Mouse (Mus musculus): ENCODE results near the gene Adamtsl5. TPM values are rescaled to one million over a fixed set of nuclear protein-coding genes. Genes with fewer than 3 reads are reported as not detected.
"Not testable (repeated sequence)": the region's sequence is repeated elsewhere in the genome, so short reads cannot be mapped to it uniquely, and the experiment has no call there.

The Adamtsl5 gene
- total RNA-seq, 2 experiments from 2014 or later, result 5.6 to 6.9 TPM

DNA sequence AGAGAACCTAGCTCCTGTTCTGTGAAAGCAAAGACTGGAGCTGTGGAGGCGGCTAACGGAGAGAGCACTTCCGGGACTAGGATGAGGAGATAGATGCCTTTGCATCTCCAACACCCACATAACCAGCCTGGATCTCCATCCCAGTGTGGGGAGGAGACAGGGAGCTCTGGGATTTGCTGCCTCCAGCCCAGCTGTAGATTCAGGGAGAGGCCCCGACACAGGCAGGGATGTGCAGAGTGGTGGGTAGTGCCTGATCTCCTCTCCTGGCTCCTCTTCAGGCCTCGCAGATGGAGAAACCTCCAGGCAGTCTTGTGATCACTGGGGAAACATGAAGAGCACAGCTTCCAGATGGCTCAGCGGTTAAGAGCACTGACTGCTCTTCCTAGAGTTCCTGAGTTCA is 24.5 kb upstream of the Adamtsl5 start:
- peak; percentile 58 to 64 for DNase-seq (ENCODE audit: low spot score in 2 of 2)

DNA sequence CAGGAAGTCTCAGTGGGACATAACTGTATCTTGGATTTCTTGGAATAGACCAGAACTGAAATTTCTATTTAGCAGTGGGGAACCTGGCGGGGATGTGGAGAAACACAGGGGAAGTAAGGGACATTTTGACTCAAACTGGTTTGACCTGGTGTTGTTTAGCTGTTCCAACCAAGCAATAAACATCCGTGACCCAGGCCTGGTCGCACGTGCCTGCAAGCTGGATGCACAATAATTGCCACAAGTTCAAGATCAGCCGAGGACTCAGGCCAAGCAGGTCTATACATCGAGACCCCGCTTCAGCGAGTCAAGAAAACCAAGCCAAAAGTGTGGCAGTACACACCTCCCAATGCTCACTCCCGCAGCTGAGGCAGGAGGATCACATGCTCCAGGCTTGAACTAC is 23.8 kb upstream of the Adamtsl5 start:
- no peak for DNase-seq (ENCODE audit: low spot score in 2 of 2)

DNA sequence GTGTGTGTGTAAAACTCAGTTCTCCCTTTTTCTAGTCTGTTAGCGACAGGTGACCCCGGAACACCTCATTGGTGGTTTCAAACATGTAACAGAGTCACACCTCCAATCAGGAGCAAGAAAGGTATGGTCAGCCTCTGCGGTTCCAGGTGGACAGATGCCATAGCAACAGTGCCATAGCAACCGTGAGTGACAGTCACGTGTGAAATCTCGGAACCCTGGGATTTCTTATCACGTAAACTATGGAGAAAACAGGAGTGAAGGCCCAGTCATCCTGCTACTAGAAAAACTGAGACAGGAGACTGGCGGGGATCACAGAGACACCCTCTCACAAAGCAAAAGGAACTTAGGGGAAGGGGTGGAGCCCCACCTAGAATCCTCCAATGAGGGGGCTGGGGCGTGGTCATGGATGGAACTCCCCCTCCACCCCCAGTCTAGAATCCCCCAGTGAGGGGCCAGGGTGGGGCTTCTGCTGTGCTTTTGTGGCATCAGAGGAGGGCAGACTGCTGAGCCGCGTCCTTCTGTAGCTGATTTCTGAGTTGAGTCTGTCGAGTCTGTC is 23.3 kb upstream of the Adamtsl5 start:
- DNase-seq (ENCODE audit: low spot score in 2 of 2), result peak in 1 of 2 experiments; percentile 48

DNA sequence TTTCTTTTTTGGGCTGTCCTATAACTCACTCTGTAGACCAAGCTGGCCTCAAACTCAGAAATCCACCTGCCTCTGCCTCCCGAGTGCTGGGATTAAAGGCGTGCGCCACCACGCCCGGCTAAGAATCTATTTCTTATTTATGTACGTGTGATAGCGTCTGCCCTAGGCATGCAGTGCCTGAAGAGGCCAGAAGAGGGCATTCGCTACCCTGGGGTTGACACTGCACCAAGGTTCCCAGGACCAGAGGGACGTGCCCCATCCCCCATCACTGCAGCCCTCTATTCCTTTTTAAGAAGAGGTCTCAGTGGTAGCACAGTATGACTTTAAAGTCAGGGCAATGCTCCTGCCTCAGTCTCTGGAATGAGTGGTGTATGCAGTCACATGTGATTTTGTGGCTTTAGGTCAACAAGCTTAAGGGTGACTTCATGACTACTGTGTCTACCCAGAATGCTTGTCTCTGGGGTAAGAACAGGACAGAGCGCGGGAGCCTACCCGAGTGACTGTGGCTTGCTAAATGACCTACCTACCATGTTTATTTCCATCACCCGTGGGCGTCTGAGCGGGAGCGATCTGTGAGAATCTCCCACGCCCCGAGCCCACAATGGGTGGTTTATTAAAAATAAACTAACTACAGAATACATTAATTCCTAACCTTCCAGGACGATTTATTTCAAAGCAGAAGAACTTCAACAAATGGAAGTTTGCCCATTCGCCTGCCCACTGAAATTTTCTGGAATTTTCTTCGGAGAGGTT is 22.0 kb upstream of the Adamtsl5 start:
- DNase-seq (ENCODE audit: low spot score in 2 of 2), result peak in 1 of 2 experiments; percentile 73

DNA sequence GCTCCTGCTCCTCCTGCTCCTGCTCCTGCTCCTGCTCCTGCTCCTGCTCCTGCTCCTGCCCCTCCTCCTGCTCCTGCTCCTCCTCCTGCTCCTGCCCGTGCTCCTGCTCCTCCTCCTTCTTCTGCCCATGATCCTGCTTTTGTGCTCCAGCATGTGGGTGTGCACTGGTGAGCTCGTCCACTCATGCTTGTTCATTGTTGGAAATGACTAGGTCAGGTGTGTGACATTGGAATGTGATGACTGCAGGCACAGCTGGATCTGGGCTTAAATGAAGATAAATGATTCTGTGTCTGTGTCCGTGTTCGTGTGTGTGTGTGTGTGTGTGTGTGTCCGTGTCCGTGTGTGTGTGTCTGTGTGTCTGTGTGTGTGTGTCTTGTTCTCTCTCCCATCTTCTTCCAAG is 20.2 kb upstream of the Adamtsl5 start:
- no peak for DNase-seq (ENCODE audit: low spot score in 2 of 2)

DNA sequence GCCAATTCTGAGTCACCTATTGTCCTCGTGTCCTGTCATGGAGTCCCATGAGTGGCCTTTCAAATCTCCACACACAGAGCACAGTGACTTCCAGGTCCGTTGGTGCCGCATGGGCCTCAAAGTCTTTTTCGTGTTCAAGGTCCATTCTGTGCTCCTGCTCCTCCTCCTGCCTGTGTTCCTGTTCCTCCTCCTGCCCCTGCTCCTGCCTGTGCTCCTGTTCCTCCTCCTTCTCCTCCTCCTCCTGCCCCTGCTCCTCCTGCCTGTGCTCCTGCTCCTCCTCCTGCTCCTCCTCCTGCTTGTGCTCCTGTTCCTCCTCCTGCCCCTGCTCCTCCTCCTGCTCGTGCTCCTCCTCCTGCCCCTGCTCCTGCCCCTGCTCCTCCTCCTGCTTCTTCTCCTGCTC is 19.7 kb upstream of the Adamtsl5 start:
- no peak for DNase-seq (ENCODE audit: low spot score in 2 of 2)

DNA sequence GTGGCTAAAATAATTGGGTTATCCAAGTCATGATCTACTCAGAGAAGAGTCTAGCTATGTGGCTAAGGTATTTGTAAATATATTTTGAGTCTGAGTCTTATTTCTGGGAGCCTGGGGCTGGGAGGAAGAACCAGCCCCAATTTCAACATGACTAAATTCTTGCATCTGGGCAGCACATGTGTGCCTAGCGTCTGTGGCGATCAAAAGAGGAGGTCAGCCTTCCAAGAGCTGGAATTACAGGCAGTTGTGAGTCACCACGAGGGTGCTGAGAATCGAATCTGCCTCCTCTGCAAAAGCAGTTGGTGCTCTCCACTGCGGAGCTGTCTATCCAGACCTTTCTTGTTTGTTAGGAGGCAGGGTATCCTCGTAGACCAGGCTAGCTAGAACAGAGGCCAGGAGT is 17.5 kb upstream of the Adamtsl5 start:
- DNase-seq (ENCODE audit: low spot score in 2 of 2), result no peak

DNA sequence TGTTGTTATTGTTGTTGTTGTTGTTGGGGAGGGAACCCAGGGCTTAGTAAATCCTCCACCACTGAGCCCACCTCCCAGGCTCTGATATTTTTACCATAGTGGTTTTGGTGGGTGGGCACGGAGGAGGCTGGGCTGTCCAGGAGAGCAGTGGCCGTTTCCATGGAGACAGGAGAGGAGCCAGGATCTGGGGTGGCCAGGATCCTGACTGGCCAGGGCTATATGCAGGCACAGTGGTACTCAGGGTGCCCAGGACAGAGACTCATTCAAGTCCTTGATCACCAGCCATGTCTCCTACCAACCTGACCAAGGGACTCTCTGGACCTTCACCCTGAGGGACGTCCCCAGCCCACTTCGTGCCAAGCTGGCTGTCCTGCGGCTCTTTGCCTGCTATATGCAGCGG is 15.5 kb upstream of the Adamtsl5 start:
- DNase-seq (ENCODE audit: low spot score in 2 of 2), result no peak

DNA sequence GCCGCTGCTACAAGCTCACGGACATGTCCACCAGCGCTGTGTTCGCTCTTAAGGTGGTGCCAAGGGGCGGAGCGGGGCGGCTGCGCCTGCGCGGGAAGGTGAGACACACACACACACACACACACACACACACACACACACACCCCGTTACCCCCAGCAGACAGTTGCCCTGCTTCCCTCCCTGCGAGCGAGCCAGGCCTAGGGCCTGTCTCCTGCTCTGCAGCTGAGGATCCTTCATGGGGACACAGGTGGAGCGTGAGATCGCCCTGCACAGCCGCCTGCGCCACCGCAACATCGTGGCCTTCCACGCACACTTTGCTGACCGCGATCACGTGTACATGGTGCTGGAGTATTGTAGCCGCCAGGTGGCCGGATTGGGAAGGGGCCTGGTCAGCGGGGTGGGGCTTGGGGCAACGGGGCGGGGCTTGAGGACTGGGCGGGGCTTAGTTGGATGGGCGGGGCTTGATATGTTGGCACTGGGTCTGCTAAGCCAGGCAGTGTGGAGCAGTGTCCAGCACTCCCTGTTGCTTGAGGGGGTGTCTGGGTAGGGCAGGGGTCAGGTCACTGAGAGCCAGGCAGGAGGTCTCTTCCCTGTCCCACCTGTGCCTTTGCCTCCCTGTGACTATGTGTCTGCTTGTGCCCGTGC is 9.9 kb upstream of the Adamtsl5 start:
- DNase-seq (ENCODE audit: low spot score in 2 of 2), result no peak

DNA sequence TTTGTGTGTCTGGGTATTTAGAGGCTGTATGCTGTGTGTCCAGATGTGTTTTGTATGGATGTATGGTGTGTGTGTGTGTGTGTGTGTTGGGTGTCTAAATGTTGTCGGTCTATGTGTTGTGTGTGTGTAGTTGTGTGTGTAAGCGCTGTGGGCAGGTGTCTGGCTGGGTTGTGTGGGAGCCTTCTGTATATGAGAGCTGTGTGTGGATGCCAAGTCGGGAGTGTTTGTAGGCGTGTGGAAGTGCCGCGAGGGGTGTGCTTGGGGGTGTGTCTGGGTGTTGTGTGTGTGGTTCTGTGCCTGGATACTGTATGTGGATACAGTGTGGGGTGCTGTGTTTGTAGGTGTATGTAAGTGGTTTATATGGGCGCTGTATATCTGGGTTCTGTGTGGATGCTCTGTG is 9.1 kb upstream of the Adamtsl5 start:
- DNase-seq (ENCODE audit: low spot score in 2 of 2), result peak in 1 of 2 experiments; percentile 68

DNA sequence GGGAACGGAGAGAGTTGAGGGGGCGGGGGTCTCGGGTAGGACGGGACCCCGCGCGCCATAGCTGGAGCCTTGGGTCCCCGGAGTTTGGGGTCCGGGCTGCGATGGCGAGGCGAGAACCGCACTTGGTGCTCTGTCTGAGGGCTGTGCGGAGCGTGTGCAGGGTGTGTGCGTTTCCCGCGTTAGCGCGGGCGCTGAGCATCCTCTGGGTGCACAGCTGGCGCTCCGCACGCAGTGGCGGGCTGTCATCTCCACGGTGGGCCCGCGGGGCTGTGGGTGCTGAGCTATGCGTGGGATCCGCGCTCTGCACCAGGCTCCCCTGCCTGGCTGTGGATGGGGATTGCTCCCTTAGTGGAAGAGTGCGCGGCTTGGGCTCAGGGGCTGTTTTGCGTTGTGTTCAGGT is 8.5 kb upstream of the Adamtsl5 start:
- DNase-seq (ENCODE audit: low spot score in 2 of 2), result no peak

DNA sequence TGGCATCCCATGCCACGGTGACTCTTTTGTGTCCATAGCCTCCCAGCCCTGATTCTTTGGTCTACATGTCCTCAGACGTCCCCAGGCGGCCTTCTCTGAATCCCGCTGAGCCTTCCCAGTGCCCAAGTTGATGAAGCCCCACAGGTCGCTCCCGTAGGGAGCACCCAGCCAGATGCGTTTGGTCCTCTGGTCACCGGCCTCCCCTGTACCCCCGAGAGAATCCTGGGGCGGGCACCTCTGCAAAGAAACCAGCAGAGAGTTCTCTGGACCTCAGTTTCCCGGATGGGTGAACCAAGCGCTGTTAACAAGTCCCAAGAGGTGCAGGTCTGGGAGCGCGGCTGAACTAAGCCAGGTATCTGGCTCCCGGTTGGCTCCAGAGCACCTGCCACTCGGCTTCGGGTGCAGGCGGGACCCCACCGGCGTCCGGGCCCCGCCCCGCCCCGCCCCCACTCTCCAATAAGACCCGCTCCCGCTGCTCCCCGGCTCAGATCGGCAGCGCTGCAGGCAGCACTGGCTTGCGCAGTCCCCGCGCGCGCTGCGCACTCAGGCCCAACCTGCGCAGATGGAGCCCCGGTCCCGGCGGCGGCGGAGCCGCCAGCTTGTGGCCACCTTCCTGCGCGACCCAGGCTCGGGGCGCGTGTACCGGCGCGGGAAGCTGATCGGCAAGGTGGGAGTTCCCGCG is 7.9 kb upstream of the Adamtsl5 start, which contains the start of gene Plk5:
Gene Plk5 (plus strand): TSS at position 459 of the 682 bp plus-strand sequence.
- DNase-seq (ENCODE audit: low spot score in 2 of 2), result peak in 1 of 2 experiments; percentile 42

DNA sequence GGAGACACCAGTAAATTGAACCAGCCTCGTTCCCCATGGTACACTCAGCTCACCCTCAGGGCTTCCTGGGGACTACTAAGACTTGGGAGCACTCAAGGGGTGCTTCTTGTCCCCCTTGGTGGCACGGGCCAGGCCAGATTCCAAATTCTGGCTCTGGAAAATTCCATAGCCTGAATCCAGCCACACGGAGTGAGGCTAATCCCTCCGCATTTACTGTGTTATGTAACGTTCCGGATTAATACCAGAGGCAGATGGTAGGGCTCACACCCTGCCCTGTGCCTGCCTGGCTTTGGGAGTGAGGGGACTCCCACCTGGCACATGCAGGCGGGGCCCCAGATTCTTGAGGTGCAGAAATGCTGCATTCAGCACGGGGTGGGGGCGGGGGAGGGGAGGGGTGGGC is 7.2 kb upstream of the Adamtsl5 start:
- peak in 1 of 2 experiments; percentile 69 for DNase-seq (ENCODE audit: low spot score in 2 of 2)

DNA sequence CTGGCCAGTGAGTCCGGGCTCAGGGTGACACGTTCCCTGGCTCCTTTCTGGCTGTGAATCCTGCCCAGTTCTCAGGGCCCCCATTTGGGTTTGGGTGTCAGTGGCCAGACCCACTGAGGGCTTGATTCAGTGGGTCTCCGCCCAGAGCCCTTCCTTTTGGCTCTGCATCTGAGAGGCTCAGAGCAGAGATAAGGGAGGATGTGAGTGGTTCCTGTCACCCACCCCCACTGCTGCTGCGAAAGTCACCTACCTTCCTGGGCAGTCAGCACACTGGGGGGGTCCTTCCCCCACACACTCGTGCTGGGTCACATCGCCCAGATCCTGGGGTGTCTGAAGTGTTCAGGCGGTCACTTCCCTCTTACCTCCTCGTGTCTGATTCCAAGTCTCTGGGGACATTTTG is 4.5 kb upstream of the Adamtsl5 start:
- DNase-seq (ENCODE audit: low spot score in 2 of 2), result no peak

DNA sequence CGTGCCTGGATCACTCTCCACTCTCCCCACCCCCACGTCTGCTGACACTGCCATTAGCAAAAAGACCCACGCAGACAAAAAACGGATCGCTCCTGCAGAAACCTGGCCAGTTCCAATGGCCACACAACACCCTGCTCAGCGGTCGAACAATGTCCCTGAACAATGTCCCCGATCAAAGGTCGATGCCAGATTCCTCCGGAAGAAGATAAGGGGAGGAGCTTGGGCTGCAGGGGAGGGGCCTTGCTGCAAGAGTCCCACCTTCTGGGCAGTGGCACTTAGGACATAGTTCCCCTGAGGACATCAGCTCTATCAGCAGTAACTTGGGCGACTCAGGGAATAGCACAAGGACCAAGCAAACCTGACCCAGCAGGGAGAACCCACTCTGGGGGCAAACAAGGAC is 3.7 kb upstream of the Adamtsl5 start:
- no peak for DNase-seq (ENCODE audit: low spot score in 2 of 2)

DNA sequence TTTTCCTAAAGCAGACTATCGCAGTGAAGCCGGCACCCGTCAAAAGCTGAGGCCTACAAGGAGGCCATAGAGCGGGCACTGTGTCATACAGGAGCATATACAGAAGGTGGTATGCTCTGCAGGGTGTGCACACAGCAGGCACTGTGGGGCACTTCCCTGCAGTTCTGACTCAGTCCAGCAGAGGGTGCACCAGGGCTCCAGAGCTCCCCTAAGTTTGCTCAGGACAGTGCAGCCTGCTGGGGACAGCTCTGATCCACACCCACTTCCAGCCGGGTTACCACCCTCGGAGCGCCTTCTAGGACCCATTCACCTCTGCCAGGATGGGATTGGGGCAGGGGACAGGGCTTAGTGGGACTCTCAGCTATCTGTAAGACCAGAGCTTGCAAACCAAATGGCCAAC is 2.1 kb upstream of the Adamtsl5 start:
- DNase-seq (ENCODE audit: low spot score in 2 of 2), result peak; percentile 66 to 91

DNA sequence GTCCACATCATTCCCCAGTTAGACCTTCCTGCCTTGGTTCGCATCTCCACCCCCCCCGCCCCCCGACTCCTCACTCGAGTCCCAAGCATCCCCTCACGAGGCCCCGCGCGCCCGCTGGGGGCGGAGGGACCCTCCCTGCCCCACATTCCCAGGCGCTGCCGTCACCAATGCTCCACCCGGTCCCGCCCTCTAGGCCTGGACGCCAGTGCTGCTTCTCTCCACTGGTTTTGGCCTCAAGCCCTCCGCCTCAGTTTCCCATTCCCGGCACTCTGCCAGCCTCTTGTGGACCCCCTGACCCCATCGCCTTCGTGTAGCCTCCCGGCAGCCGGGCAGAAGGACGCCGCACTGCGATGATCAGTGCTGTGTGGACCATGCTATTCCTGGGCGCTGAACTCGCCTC is 769 bp upstream of the Adamtsl5 start:
- DNase-seq (ENCODE audit: low spot score in 2 of 2), result no peak

DNA sequence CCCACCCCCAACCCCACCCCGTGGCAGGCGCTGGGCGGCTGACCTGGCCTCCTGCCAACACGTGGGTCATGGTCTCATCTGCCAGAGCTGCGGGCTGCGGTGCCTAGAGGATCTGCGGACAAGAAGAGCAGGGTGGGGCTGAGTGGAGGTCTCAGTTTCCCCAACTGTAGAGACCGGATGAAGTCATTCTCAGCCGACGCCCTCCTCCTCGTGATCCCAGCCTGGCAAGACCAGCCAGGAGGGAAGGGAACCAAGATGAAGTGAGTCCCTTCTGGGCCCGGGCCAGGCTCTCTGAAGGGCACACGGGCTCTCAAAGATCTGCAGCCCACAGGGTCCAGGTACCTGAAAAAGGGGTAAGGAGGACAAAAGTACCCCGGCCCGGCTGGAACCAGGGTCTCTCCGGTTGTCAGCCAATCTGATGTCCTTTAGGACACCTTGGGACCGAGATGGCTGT is 671 bp downstream of the Adamtsl5 start:
- DNase-seq (ENCODE audit: low spot score in 2 of 2), result no peak

DNA sequence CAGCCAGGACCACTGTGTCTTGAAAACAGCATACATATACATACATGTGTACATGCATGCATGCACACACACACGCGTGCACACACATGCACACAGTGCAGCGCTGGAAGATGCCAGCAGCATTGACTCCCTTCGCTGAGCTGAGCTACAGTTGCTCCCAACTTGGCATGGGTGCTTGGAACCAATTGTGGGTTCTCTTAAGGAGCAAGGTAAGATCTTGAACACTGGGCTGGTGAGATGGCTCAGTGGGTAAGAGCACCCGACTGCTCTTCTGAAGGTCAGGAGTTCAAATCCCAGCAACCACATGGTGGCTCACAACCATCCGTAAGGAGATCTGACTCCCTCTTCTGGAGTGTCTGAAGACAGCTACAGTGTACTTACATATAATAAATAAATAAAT is 2.3 kb downstream of the Adamtsl5 start:
- DNase-seq (ENCODE audit: low spot score in 2 of 2), result not testable (repeated sequence)

DNA sequence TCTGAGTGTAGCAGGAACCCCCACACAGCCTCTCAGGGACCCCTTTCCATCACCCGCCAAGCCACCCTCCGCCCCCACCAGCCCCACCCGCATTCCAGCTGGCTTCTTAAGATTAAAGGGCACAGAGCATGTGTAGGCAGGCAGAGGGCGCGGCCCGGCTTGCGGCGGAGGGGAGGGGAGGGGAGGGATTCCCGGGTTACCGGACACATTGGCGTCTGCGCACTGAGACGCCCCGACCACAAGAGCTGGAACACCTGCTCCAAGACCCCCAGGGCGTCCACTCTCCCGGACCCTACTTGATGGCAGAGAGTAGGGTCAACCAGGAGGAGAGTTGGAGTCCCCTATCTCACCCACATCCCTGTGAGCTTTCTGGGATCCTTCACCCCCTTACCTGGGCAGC is 3.1 kb downstream of the Adamtsl5 start:
- no peak for DNase-seq (ENCODE audit: low spot score in 2 of 2)

DNA sequence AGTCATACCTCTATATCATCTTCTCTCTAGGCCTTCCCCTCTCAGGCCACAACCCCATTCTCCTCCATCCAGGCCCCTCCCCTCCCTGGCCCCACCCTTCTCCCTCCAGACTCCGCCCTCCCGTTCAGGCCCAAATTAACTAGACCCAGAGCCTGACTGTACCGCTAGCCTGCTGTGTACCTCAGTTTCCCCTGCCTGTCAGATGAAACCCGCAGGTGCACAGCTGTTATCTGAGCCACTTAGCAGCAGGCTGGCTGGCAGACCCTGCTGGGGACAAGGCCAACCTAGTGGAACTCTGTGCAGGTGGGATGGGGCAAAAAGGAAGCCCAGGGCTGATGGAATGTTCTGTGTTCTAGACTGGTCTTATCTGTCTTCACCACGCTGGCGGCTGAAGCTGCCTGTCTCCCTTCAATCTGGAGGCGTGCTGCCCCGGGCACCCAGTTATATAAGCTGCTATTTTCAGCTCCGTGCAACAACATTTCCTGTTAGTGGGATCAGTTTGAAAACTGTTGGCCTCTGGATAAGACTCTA is 4.0 kb downstream of the Adamtsl5 start:
- DNase-seq (ENCODE audit: low spot score in 2 of 2), result peak in 1 of 2 experiments; percentile 77
